Mouse (Mus musculus) macrophage (primary cell): ENCODE measurements around the gene B4galt2. TPM values are rescaled to one million over a fixed set of nuclear protein-coding genes. Genes with fewer than 3 reads are reported as not detected.

ENCODE experiments used
- H3K27ac ChIP-seq: fragments of 350-480 bp; formaldehyde crosslinking; 2 replicates; pipeline ENCODE4 v1.9.0; 2021
- H3K36me3 ChIP-seq: fragments of 350-480 bp; formaldehyde crosslinking; 2 replicates; pipeline ENCODE4 v1.9.0; 2021; ENCODE audit errors: inconsistent target
- H3K4me3 ChIP-seq: fragments of 350-480 bp; formaldehyde crosslinking; 2 replicates; pipeline ENCODE4 v1.9.0; 2021; ENCODE audit errors: inconsistent target
- H3K79me2 ChIP-seq: fragments of 350-480 bp; formaldehyde crosslinking; 2 replicates; pipeline ENCODE4 v1.9.0; 2021; ENCODE audit errors: inconsistent target
- WGBS: methylation state at CpG from one replicate; pipeline ENCODE4 v1.1.7; 2026; ENCODE audit warnings: inconsistent platforms; ENCODE audit not compliant: missing documents; 5-methylcytosine and 5-hydroxymethylcytosine counted together
- polyA plus RNA-seq: library from polyadenylated mRNA; stranded (reverse); fragments of 250-400 nt; gene quantifications from 3 replicates; pipeline ENCODE4 v1.2.4, GENCODE M21; 2018; ENCODE audit warnings: inconsistent platforms
- total RNA-seq, 78 experiments: library from RNA; depleted of rRNA; stranded (reverse); fragments of 250-400 nt; gene quantifications; 1 replicate in 9 of 78; 2 replicates in 24 of 78; 3 replicates in 43 of 78; 4 replicates in 2 of 78; pipeline ENCODE4 v1.2.4; 2018; ENCODE audit warnings: inconsistent platforms in 56 of 78

Gene B4galt2
- total RNA-seq (2018; cell fraction: chromatin; rRNA removed): 1 to 10 TPM in 23 of 26 experiments, under 1 TPM in 2, not detected in 1; 0.64 to 8.5 (median 1.9) TPM
- under 1 TPM in 16 of 26 experiments, not detected in 10; 0.03 to 0.48 (median 0.11) TPM for total RNA-seq (2018; cell fraction: cytosol; rRNA removed)
- 1 to 10 TPM in 10 of 26 experiments, under 1 TPM in 14, not detected in 2; 0.28 to 2.7 (median 0.85) TPM for total RNA-seq (2018; cell fraction: nucleus; rRNA removed)
- polyA plus RNA-seq: 0.14 to 0.58 TPM in 2 of 3 replicates, not detected in the other

DNA sequence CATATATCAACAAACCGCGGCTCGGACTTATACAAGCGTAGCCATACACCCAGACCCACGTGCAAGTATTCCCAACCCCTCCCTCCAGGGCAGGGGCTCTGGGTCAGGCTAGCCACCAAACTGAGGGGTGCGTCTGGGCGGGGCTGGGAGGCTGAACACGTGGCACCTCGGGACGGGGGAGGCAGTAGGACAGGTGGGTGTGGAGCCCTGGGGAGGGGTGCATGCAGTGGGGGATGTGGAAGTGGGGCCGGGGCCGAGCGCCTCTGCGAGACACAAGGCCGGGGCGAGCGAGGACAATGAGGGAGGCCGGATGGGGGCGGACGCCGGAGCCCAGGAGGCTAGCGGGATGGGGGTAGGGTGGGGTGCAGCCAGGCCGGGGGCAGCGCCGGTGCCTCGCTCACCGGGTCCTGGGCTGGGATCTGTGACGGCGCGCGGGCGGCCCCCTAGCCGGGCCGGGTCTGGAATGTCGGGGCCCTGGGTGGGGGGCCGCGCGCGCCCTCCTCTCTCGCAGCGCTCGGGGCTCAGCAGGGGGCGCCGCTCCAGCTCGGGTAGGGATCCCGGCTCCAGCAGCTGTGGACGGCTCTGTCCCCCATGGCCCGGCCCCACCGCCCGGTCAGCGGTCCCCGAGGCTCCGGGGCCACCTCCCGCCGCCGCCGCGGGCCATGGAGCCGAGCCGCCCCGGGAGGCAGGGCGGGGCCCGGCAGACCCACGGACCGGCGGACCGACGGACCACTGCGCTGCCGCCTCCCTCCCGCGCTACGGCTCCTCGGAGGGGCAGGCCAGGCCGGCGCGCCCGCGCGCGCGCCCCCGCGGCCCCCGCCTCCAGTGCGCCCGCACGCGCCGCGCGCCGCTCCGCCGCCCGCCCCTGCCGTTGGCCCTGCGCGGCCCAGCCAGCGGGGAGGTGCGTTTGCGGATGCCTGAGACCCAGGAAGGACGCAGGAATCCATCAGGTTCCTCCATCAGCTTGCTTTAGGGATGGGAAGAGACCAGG lies at the start of gene B4galt2:
B4galt2 (minus strand) TSS at position 787 of the 991 bp plus-strand sequence.
- Histone ChIP-seq H3K79me2 (peaks cover 14% of the 10 kb centered on the region), H3K4me3 (no peak within 1 kb of the TSS), H3K36me3 (peaks cover 21% of the 10 kb centered on the region), H3K27ac (no peak within 1 kb of the TSS)
- 15% methylated on average over 91 of the region's 103 CpGs for WGBS

DNA sequence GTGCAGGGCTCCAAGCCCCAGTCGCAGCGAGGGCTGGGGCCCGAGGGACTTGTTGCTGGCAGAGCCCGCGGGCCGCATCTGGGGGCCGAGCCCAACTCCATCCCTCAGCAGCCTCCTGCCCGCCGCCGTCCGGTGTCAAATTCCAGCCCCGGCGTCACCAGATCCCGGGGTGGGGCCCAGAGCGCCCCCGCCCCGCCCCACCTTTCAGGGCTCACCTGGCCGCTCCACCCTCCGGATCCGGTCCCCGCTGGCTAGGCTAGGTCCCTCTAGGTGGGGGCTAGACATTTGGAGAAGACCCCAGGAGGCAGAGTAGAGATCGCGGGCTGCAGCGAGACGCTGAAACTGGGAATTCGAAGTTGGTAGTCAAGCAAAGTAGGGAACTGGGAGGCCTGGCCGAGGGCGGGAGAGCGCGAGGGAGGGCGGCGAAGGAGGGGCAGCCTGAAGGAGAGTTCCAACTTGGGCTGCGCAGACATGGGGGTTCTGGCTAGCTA lies 46.1 kb upstream of the B4galt2 start, which contains the start of gene Artn:
Artn (minus strand) TSS at position 373 of the 491 bp plus-strand sequence.
- Histone ChIP-seq H3K4me3 (no peak within 1 kb of the TSS), H3K79me2 (no peaks in the 10 kb centered on the region), H3K36me3 (no peaks in the 10 kb centered on the region), H3K27ac (no peak within 1 kb of the TSS)
- WGBS: 10% methylated on average over 26 of the region's 33 CpGs

DNA sequence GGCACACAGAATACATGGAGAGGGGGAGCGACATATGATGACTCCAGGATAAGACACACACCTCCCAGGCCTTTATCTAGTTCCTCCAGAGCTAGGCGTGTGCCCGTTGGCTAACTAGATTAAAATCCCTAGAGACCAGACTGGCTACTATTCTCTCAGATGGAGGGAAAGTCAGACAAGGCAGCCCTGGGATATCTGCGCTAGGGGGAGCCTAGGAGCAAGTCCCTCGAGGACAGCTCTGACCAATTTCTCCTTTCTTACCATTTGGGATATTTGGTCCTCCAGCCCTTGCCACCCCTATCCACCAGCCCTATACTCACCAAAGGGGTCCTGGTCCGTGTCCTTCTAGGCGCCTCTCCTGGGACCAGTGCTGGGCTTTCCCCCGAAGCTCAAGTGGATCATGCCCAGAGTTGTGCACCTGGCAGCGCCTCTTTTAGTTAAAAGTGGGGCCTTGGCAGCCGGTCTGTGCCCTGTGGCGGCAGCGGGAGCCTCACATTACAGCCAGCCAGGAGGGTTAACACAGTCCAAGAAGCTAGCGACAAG lies 45.5 kb upstream of the B4galt2 start:
- H3K79me2 ChIP-seq: no peaks in the 10 kb centered on the region
- 7% methylated on average over 13 of the region's 13 CpGs for WGBS
- no peaks in the 10 kb centered on the region for H3K36me3 ChIP-seq
- H3K27ac ChIP-seq: no peak overlapping the region
- H3K4me3 ChIP-seq: no peak overlapping the region

DNA sequence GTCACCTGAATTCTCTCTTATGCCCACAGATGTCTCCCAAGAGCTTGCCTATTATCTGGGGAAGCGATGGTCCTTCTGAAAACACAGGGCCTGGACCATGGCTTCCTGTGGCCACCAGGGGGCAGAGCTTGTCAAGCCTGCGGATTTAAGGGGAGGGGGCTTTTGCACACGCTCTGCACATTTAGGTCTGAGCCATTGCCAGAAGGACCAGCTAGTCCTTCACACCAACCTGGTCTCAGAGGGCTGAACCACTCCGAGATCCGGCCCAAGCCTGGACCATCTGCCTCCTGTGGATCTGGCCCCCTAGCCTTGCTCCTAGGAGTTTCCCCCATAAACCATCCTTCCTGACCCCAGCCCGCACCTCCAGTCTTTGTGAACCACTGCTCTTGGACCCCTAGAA lies 44.9 kb upstream of the B4galt2 start:
- no peaks in the 10 kb centered on the region for H3K79me2 ChIP-seq
- H3K4me3 ChIP-seq: no peak overlapping the region
- WGBS: 34% methylated on average over 6 of the region's 6 CpGs
- no peak overlapping the region for H3K27ac ChIP-seq
- no peaks in the 10 kb centered on the region for H3K36me3 ChIP-seq

DNA sequence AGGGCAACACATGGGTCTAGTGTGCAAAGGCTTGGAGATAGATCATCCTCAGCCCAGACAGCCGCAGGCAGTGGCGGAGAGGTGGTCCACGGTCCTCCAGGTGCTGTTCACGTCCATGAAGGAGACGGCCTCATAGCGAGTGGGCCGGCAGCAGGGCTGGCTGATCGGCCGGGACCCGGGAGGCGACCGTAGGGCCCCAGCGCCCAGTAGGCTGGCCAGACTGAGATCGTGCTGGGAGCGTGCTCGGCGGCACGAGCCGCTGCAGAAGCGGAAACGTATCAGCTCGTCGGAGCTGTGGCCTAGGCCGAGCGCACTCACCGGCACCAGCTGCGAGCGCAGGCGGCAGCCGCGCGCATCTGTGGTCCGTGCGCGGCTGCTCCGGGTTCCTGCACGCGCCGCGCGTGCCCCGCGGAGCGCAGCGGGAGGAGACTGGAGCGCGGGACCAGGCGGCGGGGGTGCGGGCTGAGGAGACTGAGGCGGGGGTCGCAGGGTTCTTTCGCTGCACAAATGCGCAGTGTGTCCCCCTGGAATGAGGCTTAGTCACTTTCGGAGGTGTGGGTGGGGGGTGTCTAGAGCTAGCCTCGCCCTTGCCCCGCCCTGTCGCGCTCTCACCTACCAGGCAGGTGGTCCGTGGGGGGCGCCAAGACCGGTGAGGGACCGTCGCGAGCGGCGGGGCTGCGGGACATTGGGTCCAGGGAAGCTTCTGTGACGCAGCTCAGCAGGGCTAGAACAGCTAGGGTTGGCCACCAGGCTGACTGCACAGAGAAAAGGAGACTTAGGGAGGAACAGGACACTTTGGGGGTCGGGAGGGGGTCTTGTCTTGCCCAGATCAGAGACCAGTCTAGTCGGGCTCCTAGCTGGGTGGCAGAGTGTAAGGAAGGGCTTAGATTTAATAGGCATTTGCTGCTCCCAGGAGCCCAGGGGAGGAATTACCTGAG lies 43.5 kb upstream of the B4galt2 start:
- WGBS: 8% methylated on average over 55 of the region's 71 CpGs
- Histone ChIP-seq H3K4me3 (no peak overlapping the region), H3K79me2 (no peaks in the 10 kb centered on the region), H3K36me3 (no peaks in the 10 kb centered on the region), H3K27ac (no peak overlapping the region)

DNA sequence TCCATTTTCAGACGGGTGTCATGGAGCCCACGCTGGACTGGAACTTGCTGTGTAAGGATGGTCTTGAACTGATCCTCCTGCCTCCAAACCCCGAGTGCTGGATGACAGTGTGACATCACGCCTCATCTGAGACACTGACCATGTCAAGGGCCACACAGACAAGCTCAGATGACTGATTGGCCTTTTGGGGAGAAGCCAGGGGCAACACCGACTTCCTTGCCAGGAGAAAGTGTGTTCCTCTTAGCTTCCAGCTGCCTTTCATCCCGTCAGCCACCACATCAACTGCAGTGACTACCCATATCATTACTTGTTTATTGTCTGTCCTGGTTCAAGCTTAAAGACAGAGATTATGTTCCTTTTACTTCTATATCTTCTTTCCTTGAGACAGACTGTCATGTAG lies 41.6 kb upstream of the B4galt2 start:
- Histone ChIP-seq H3K36me3 (no peaks in the 10 kb centered on the region), H3K27ac (no peak overlapping the region), H3K4me3 (no peak overlapping the region), H3K79me2 (no peaks in the 10 kb centered on the region)
- WGBS: 43% methylated on average over 6 of the region's 6 CpGs

DNA sequence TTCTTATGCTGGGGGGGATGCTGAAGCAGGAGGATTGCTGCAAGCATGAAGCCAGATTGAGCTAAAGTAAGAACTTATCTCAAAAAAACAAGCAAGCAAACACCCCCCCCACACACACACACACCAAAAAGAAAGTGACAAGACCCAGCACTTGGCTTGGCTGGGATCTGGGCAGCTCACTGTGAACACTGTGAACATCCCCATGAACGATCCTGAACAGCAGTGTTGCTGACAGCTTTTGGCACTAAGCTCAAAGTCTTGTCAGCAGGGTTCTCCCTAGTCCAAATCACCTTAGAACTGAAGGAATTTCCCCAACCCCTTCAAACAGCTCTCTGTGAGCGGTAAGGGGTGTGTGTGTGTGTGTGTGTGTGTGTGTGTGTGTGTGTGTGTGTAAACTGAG lies 40.2 kb upstream of the B4galt2 start:
- 100% methylated on average over 1 of the region's 2 CpGs for WGBS
- Histone ChIP-seq H3K36me3 (no peaks in the 10 kb centered on the region), H3K79me2 (no peaks in the 10 kb centered on the region), H3K27ac (no peak overlapping the region), H3K4me3 (no peak overlapping the region)

DNA sequence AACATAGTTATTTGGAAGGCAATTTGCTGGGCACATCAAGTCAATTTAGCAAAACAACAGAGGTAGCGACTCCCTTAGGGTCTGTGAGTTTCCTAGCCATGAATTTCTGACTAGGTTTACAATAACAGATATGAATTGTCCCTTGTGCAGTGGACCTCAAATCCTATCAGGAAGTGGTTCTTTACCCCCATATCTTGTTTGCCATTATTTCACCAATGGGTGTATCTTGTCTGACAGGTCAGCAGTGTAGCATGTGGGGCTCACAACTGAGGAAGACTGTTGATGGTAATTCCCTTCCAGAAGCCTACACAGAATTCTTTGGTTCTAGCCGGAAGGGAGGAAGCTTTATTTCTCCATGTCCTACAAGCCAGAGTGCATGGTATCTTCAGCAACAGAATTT lies 38.1 kb upstream of the B4galt2 start:
- Histone ChIP-seq H3K79me2 (no peaks in the 10 kb centered on the region), H3K4me3 (no peak overlapping the region), H3K36me3 (no peaks in the 10 kb centered on the region), H3K27ac (no peak overlapping the region)
- 100% methylated on average over 2 of the region's 2 CpGs for WGBS

DNA sequence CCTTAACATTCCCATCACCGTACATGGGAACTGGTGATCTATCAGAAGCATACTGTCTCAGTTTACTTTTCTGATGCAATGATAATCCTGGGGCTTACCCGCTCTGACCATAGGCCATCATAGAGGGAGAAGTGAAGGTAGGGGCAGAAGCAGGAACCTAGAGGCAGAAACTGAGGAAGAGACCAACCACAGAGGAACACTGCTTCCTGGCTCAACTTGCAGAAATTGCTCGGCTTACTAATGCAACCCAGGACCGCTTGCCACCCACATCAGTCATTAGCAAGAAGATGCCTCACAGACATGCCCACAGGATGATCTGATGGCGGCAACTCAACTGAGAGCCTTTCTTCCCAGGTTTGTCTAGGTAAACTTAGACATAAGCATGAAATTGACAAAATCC lies 35.5 kb upstream of the B4galt2 start:
- no peak overlapping the region for H3K4me3 ChIP-seq
- H3K36me3 ChIP-seq: no peaks in the 10 kb centered on the region
- WGBS: 10% methylated on average over 5 of the region's 5 CpGs
- peak overlapping the region; percentile 5 for H3K27ac ChIP-seq
- H3K79me2 ChIP-seq: peaks cover 10% of the 10 kb centered on the region

DNA sequence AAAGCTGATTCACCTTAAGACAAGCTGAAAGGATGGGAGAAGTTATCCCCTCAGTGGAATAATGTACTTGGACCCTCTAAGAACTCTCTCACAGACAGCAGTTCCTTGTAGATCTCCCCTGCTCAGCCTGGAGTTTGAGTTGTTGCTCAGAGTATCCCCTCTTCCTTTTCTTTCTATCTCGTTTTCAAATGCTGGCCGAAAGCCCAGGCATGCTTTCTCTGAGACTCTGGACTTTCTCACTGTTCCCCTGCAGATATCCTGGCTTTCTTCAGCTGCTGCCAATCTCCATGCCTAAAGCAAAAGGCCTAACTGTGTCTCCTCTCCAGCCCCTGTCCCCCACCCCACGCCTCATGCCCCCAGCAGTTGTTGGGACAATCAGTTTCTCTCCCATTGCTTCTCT lies 35.0 kb upstream of the B4galt2 start:
- no peak overlapping the region for H3K4me3 ChIP-seq
- H3K36me3 ChIP-seq: no peaks in the 10 kb centered on the region
- H3K27ac ChIP-seq: peak overlapping the region; percentile 5
- WGBS: 47% methylated on average over 3 of the region's 3 CpGs
- H3K79me2 ChIP-seq: peaks cover 15% of the 10 kb centered on the region

DNA sequence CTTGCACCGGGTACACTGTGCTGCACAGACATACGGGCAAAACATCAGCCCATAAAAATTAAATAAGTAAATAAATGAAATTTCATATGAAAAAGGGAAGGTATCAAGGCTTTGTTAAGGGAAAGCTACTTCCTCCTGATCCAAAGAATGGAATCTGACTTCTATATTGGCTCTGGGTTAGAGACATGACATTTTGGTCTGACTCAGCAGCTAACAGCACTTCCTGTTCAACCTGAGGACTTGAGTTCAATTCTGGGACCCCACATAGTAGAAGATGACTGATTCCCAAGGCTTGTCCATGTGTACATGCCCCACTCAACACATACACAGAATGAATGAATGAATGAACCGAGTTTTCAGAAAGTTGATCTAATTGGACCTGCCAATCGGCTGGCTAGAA lies 34.6 kb upstream of the B4galt2 start:
- Histone ChIP-seq H3K36me3 (no peaks in the 10 kb centered on the region), H3K79me2 (peaks cover 19% of the 10 kb centered on the region), H3K4me3 (no peak overlapping the region), H3K27ac (peak overlapping the region; percentile 80; the same call in 1 of the 2 replicates)
- 95% methylated on average over 4 of the region's 4 CpGs for WGBS

DNA sequence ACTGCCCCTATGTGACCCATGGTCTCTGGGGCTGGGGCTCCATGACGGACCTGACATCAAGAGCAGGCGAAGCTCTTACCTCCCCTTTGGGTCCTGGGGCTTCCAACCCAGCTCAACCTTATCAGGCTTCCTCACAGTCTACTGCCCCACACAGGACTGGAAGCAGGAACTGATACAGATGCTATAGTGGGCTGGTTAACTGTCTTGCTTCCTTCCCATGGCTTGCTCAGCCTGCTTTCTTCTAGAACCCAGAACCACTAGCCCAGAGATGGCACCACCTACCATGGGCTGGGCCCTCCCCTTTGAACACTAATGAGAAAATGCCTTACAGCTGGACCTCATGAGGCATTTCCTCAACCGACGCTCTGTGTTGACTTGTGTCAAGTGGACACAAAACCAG lies 34.1 kb upstream of the B4galt2 start:
- Histone ChIP-seq H3K27ac (peak overlapping the region; percentile 80), H3K79me2 (peaks cover 23% of the 10 kb centered on the region), H3K4me3 (no peak overlapping the region), H3K36me3 (no peaks in the 10 kb centered on the region)
- WGBS: 93% methylated on average over 4 of the region's 4 CpGs

DNA sequence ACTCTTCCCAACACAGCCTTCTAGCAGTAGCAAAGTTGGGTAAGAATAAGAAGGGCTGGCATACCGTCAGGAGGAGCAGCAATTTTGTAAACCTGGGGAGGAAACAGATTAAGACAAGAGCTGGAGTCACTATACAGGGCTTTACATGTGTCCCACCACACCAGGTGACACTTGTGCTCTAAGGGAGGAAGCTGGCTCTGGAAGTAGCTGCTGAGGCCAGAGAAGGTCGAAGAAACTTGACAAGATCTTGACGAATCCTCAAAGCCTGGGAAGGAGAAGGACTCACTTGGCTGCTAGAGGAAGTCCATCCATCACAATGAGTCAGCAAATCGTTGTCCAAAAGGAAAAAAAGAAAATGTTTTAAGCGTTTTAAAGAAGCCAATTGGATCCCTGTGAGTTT lies 33.1 kb upstream of the B4galt2 start:
- 27% methylated on average over 5 of the region's 5 CpGs for WGBS
- H3K79me2 ChIP-seq: peaks cover 33% of the 10 kb centered on the region
- peaks cover 7% of the 10 kb centered on the region; the same call in 1 of the 2 replicates for H3K36me3 ChIP-seq
- H3K27ac ChIP-seq: peak overlapping the region; percentile 80
- H3K4me3 ChIP-seq: no peak overlapping the region; the same call in 1 of the 2 replicates
